Mouse (Mus musculus): ENCODE measurements around the gene Gm47289. TPM values are rescaled to one million over a fixed set of nuclear protein-coding genes. Genes with fewer than 3 reads are reported as not detected.

Gm47289 gene
- polyA plus RNA-seq, 1 experiment from 2014 or later, result not detected

- Histone ChIP-seq H3K27ac (ENCODE audit: low read length) (no peak overlapping the region), H3K4me1 (ENCODE audit: insufficient read depth, low read length) (0 out of 2 replicates have a peak, but pooled peaks cover 3% of the 10 kb centered on the region), H3K4me3 (ENCODE audit: low read length) (peak overlapping the region; percentile 54), H3K27me3 (ENCODE audit: insufficient read depth, low read length) (peaks cover 2% of the 10 kb centered on the region; the same call in 1 of the 2 replicates), H3K9ac (replicated peaks; ENCODE audit: low read length) (0 out of 2 replicates have a peak overlapping the region, but pooled peaks have one; percentile 13), H3K9me3 (ENCODE audit: low read length) (no peaks in the 10 kb centered on the region), H3K4me2 (replicated peaks; ENCODE audit: low read depth, low read length) (peak overlapping the region; percentile 63; the same call in 1 of the 2 replicates), H3K36me3 (ENCODE audit: insufficient read depth, low read length) (no peaks in the 10 kb centered on the region)
- 53% methylated on average over 7 of the region's 7 CpGs for WGBS
- ATAC-seq (ENCODE audit: low FRiP score, low TSS enrichment), result no peak
These were observed 3.1 kb upstream of the Gm47289 start for GRCm38 (mm10) chr9:119155826-119156225.

DNA sequence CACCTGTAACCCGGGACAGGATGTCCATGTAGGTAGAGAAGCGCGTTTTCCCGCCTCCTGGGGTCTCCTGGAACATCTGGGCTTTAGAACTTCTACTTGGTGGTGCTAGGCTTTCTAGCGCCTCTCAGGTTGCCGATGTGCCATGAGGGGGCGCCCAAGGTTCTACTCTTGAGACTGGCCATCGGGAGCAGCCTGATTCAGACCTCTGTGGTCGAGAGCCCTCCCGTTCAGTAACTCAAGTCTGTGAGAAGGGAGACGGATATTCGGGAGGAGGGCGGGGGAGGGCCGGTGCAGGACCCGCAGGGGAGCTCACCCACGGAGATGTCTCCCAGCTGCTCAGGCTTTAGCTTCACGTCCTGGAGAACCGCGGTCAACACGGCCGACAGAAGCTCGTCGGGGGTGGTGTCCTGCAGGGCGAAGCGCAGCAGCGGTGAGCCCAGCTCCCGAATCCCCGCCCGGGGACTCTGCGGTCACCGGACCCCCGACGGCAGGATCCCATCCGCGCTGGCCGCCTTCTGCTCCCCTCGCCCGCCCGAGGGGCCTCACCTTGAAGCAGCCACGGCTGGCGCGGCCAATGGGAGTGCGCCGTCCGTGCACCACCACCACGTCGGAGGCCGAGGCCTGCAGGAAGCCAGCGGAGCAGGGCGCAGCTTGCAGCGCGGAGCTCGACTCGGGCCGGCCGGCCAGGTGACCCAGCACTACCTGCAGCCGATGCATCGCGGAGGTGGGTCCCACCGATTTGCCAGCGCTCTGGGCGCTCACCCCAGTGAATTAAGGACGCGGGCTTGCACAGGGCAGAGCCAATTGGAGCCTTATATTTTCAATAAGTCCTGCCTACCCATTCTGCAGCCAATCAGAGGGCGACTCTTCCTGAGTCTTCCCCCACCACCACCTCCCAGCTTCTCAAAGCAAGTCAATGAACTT lies 2.4 kb upstream of the Gm47289 start, which contains the start of gene Acaa1b:
Acaa1b (minus strand) TSS at position 816 of the 924 bp plus-strand sequence.
- H3K9ac ChIP-seq (replicated peaks; ENCODE audit: low read length), result peak within 1 kb of the TSS; percentile 60

DNA sequence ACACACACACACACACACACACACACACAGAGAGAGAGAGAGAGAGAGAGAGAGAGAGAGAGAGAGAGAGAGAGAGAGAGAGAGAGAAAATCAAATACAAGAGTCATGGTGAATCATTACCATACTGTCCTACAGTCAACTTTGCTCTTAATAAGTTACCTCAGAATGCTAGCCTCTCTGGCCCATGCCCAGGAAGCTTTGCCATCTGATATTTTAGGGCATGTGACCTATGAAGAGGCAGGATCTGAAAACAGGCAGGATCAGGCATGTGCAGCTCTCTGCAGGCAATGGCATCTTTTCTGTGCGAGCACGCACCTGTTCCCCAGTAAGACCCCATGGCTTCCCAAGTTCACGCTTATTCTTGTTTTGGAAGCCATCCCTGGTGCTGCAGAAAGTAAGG lies 1.7 kb downstream of the Gm47289 start:
- ATAC-seq (ENCODE audit: low FRiP score, low TSS enrichment), result 0 out of 2 replicates have a peak, but pooled peaks have one; percentile 39

More for the DNA sequence above, 2.4 kb upstream of the Gm47289 start, which contains the start of gene Acaa1b:
- Histone ChIP-seq H3K4me1 (ENCODE audit: insufficient read depth, low read length) (0 out of 2 replicates have a peak, but pooled peaks cover 3% of the 10 kb centered on the region), H3K36me3 (ENCODE audit: insufficient read depth, low read length) (no peaks in the 10 kb centered on the region), H3K9me3 (ENCODE audit: low read length) (no peaks in the 10 kb centered on the region), H3K4me3 (ENCODE audit: low read length) (peak within 1 kb of the TSS; percentile 54), H3K4me2 (replicated peaks; ENCODE audit: low read depth, low read length) (peak within 1 kb of the TSS; percentile 63), H3K27me3 (ENCODE audit: insufficient read depth, low read length) (peaks cover 2% of the 10 kb centered on the region; the same call in 1 of the 2 replicates), H3K27ac (ENCODE audit: low read length) (peak within 1 kb of the TSS; percentile 11; the same call in 1 of the 2 replicates)
- ATAC-seq (ENCODE audit: low FRiP score, low TSS enrichment), result peak; percentile 90
- under 1% methylated on average over 65 of the region's 65 CpGs for WGBS

GRCm38 (mm10) chr9:119164743-119165142 lies 5.8 kb downstream of the Gm47289 start:
- 89% methylated on average over 7 of the region's 7 CpGs for WGBS
- ATAC-seq (ENCODE audit: low FRiP score, low TSS enrichment), result no peak
- H3K4me1 ChIP-seq (ENCODE audit: insufficient read depth, low read length), result no peaks in the 10 kb centered on the region
- no peak overlapping the region for H3K4me2 ChIP-seq (replicated peaks; ENCODE audit: low read depth, low read length)
- no peaks in the 10 kb centered on the region for H3K27me3 ChIP-seq (ENCODE audit: insufficient read depth, low read length)
- 0 out of 2 replicates have a peak, but pooled peaks cover 4% of the 10 kb centered on the region for H3K9me3 ChIP-seq (ENCODE audit: low read length)
- no peak overlapping the region for H3K4me3 ChIP-seq (ENCODE audit: low read length)
- no peak overlapping the region for H3K27ac ChIP-seq (ENCODE audit: low read length)
- no peak overlapping the region for H3K9ac ChIP-seq (replicated peaks; ENCODE audit: low read length)
- H3K36me3 ChIP-seq (ENCODE audit: insufficient read depth, low read length), result no peaks in the 10 kb centered on the region

More for the DNA sequence above, 1.7 kb downstream of the Gm47289 start:
- H3K36me3 ChIP-seq (ENCODE audit: insufficient read depth, low read length), result no peaks in the 10 kb centered on the region
- no peak overlapping the region for H3K4me2 ChIP-seq (replicated peaks; ENCODE audit: low read depth, low read length)
- H3K4me3 ChIP-seq (ENCODE audit: low read length), result no peak overlapping the region
- H3K4me1 ChIP-seq (ENCODE audit: insufficient read depth, low read length), result 0 out of 2 replicates have a peak, but pooled peaks cover 3% of the 10 kb centered on the region
- H3K27me3 ChIP-seq (ENCODE audit: insufficient read depth, low read length), result no peaks in the 10 kb centered on the region
- H3K9me3 ChIP-seq (ENCODE audit: low read length), result no peaks in the 10 kb centered on the region
- WGBS, result 85% methylated on average over 3 of the region's 3 CpGs
- no peak overlapping the region for H3K9ac ChIP-seq (replicated peaks; ENCODE audit: low read length)
- H3K27ac ChIP-seq (ENCODE audit: low read length), result peak overlapping the region; percentile 40; the same call in 1 of the 2 replicates

DNA sequence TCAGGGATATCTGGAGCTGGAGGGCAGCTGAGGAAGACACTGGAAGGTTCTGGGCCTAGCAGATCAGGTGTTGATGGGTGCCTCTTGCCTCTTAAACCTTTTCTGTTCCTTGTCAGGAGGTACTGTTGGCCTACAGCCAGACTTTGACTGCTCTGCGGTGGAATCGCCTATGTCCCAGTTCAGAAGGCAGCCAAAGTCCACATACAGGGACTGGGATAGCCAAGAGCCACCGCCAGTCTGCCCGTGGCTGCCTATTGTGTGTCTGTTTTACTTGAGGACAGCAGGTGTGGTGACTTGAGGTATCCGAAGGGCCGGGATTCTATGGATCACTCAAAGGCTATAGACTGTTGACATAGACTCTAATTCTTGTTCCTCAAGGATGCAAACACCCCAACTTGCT lies 6.6 kb downstream of the Gm47289 start:
- Histone ChIP-seq H3K4me3 (ENCODE audit: low read length) (no peak overlapping the region), H3K36me3 (ENCODE audit: insufficient read depth, low read length) (no peaks in the 10 kb centered on the region), H3K4me1 (ENCODE audit: insufficient read depth, low read length) (no peaks in the 10 kb centered on the region), H3K9ac (replicated peaks; ENCODE audit: low read length) (no peak overlapping the region), H3K9me3 (ENCODE audit: low read length) (0 out of 2 replicates have a peak, but pooled peaks cover 4% of the 10 kb centered on the region), H3K4me2 (replicated peaks; ENCODE audit: low read depth, low read length) (no peak overlapping the region), H3K27ac (ENCODE audit: low read length) (no peak overlapping the region), H3K27me3 (ENCODE audit: insufficient read depth, low read length) (no peaks in the 10 kb centered on the region)
- no peak for ATAC-seq (ENCODE audit: low FRiP score, low TSS enrichment)
- WGBS, result 94% methylated on average over 6 of the region's 6 CpGs

GRCm38 (mm10) chr9:119167608-119168007 lies 8.6 kb downstream of the Gm47289 start:
- no peak overlapping the region for H3K9ac ChIP-seq (replicated peaks; ENCODE audit: low read length)
- H3K4me1 ChIP-seq (ENCODE audit: insufficient read depth, low read length), result no peaks in the 10 kb centered on the region
- 75% methylated on average over 2 of the region's 2 CpGs for WGBS
- H3K4me3 ChIP-seq (ENCODE audit: low read length), result no peak overlapping the region
- no peaks in the 10 kb centered on the region for H3K36me3 ChIP-seq (ENCODE audit: insufficient read depth, low read length)
- ATAC-seq (ENCODE audit: low FRiP score, low TSS enrichment), result no peak
- no peaks in the 10 kb centered on the region for H3K27me3 ChIP-seq (ENCODE audit: insufficient read depth, low read length)
- H3K27ac ChIP-seq (ENCODE audit: low read length), result no peak overlapping the region
- no peak overlapping the region for H3K4me2 ChIP-seq (replicated peaks; ENCODE audit: low read depth, low read length)
- 0 out of 2 replicates have a peak, but pooled peaks cover 4% of the 10 kb centered on the region for H3K9me3 ChIP-seq (ENCODE audit: low read length)

DNA sequence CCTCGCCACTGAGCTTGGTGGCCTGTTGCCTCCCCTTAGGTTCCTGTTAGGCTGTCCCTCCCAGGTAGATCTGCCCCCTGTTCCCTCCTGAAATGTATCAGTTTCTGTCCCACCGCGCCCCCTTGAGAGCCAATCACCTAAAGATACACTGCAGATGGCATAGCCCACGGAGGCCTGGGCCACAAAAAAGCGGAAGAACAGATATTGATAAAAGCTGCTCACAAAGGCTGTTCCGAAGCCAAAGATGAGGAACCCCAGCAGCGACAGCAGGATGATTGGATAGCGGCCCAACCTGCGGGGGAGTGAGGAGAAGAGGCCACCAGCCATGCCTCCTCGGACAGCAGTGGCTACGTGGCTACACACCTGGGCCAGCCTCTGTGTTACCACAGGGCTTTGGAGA lies 20.3 kb downstream of the Gm47289 start:
- Histone ChIP-seq H3K9ac (replicated peaks; ENCODE audit: low read length) (no peak overlapping the region), H3K36me3 (ENCODE audit: insufficient read depth, low read length) (no peaks in the 10 kb centered on the region), H3K9me3 (ENCODE audit: low read length) (no peaks in the 10 kb centered on the region), H3K4me1 (ENCODE audit: insufficient read depth, low read length) (no peaks in the 10 kb centered on the region), H3K27ac (ENCODE audit: low read length) (no peak overlapping the region), H3K4me3 (ENCODE audit: low read length) (no peak overlapping the region), H3K27me3 (ENCODE audit: insufficient read depth, low read length) (no peaks in the 10 kb centered on the region), H3K4me2 (replicated peaks; ENCODE audit: low read depth, low read length) (no peak overlapping the region)
- 84% methylated on average over 11 of the region's 11 CpGs for WGBS
- no peak for ATAC-seq (ENCODE audit: low FRiP score, low TSS enrichment)

GRCm38 (mm10) chr9:119181241-119181728 lies 22.3 kb downstream of the Gm47289 start:
- ATAC-seq (ENCODE audit: low FRiP score, low TSS enrichment), result no peak; the same call in 1 of the 2 replicates
- H3K27ac ChIP-seq (ENCODE audit: low read length), result no peak overlapping the region
- no peak overlapping the region for H3K9ac ChIP-seq (replicated peaks; ENCODE audit: low read length)
- no peaks in the 10 kb centered on the region for H3K4me1 ChIP-seq (ENCODE audit: insufficient read depth, low read length)
- no peak overlapping the region for H3K4me3 ChIP-seq (ENCODE audit: low read length)
- H3K27me3 ChIP-seq (ENCODE audit: insufficient read depth, low read length), result no peaks in the 10 kb centered on the region
- H3K36me3 ChIP-seq (ENCODE audit: insufficient read depth, low read length), result no peaks in the 10 kb centered on the region
- no peaks in the 10 kb centered on the region for H3K9me3 ChIP-seq (ENCODE audit: low read length)
- 30% methylated on average over 3 of the region's 3 CpGs for WGBS
- no peak overlapping the region for H3K4me2 ChIP-seq (replicated peaks; ENCODE audit: low read depth, low read length)

GRCm38 (mm10) chr9:119192202-119192990 lies 33.4 kb downstream of the Gm47289 start:
- H3K4me3 ChIP-seq (ENCODE audit: low read length), result no peak overlapping the region
- no peaks in the 10 kb centered on the region; the same call in 1 of the 2 replicates for H3K4me1 ChIP-seq (ENCODE audit: insufficient read depth, low read length)
- ATAC-seq (ENCODE audit: low FRiP score, low TSS enrichment), result peak; percentile 90
- H3K4me2 ChIP-seq (replicated peaks; ENCODE audit: low read depth, low read length), result no peak overlapping the region
- H3K36me3 ChIP-seq (ENCODE audit: insufficient read depth, low read length), result no peaks in the 10 kb centered on the region
- no peaks in the 10 kb centered on the region for H3K27me3 ChIP-seq (ENCODE audit: insufficient read depth, low read length)
- H3K9ac ChIP-seq (replicated peaks; ENCODE audit: low read length), result no peak overlapping the region
- 0 out of 2 replicates have a peak overlapping the region, but pooled peaks have one; percentile 31 for H3K27ac ChIP-seq (ENCODE audit: low read length)
- WGBS, result 28% methylated on average over 11 of the region's 11 CpGs
- H3K9me3 ChIP-seq (ENCODE audit: low read length), result no peaks in the 10 kb centered on the region
